ENCODE assay signal across 13 mouse cellular contexts in genomic region chr2:31135512-31135931, GRCm38 (mm10). TPM values are rescaled to one million over a fixed set of nuclear protein-coding genes. Genes with fewer than 3 reads are reported as not detected.
DNase-seq lines count a peak whose midpoint lies in the region; ATAC-seq and TF ChIP-seq lines count a peak whose summit lies in the region.
"Had no signal": no experiment of that assay in that cellular context is flagged by ENCODE, and none has a peak within 500 bp of the region (broad histone marks: within the 10 kb centered on the region; RNA-seq: fewer than 3 reads in every experiment).

No protein-coding gene starts in this region.

- no peaks in the 10 kb centered on the region for H3K27me3 ChIP-seq in heart, embryonic 11.5 days (ENCODE audit: control insufficient read depth, insufficient read depth, low read length)
- H3K27me3 ChIP-seq in midbrain, embryonic 11.5 days (ENCODE audit: control insufficient read depth, insufficient read depth, low read length) = peaks cover 4% of the 10 kb centered on the region; the same call in 1 of the 2 replicates
- 0 out of 2 replicates have a peak, but pooled peaks cover 11% of the 10 kb centered on the region for H3K27me3 ChIP-seq in midbrain, embryonic 13.5 days
- no peaks in the 10 kb centered on the region for H3K27me3 ChIP-seq in stomach, postnatal 0 days (ENCODE audit: control insufficient read depth, insufficient read depth, low read length)

- H3K4me1 ChIP-seq in heart, embryonic 11.5 days (ENCODE audit: control insufficient read depth, insufficient read depth, low read length) = peaks cover 51% of the 10 kb centered on the region
- H3K4me1 ChIP-seq in midbrain, embryonic 11.5 days (ENCODE audit: control insufficient read depth, insufficient read depth, low read length) = no peaks in the 10 kb centered on the region
- peaks cover 8% of the 10 kb centered on the region for H3K4me1 ChIP-seq in midbrain, embryonic 13.5 days (replicated peaks)
- H3K4me1 ChIP-seq in stomach, postnatal 0 days (replicated peaks; ENCODE audit: control insufficient read depth, insufficient read depth) = peaks cover 6% of the 10 kb centered on the region; the same call in 1 of the 2 replicates

- H3K4me3 ChIP-seq in heart, embryonic 11.5 days (ENCODE audit: low read depth, low read length) = no peak overlapping the region
- no peak overlapping the region for H3K4me3 ChIP-seq in midbrain, embryonic 11.5 days (ENCODE audit: low read depth, low read length)
- no peak overlapping the region for H3K4me3 ChIP-seq in midbrain, embryonic 13.5 days (replicated peaks)
- no peak overlapping the region for H3K4me3 ChIP-seq in stomach, postnatal 0 days (ENCODE audit: low read depth, low read length)
- H3K4me3 ChIP-seq: midbrain, embryonic 12.5 days; neural tube, embryonic 13.5 days had no signal

- 19% methylated on average over 13 of the region's 13 CpGs for WGBS in heart, embryonic 11.5 days (ENCODE audit: insufficient replicate concordance)
- 69% methylated on average over 13 of the region's 13 CpGs for whole genome bisulfite sequencing in midbrain, embryonic 11.5 days
- 72% methylated on average over 13 of the region's 13 CpGs for WGBS in midbrain, embryonic 13.5 days
- 57% methylated on average over 13 of the region's 13 CpGs for WGBS in stomach, postnatal 0 days

- H3K4me2 ChIP-seq in heart, embryonic 11.5 days = no peak overlapping the region
- H3K4me2 ChIP-seq in midbrain, embryonic 11.5 days = no peak overlapping the region
- no peak overlapping the region for H3K4me2 ChIP-seq in midbrain, embryonic 13.5 days (replicated peaks)
- no peak overlapping the region for H3K4me2 ChIP-seq in stomach, postnatal 0 days (replicated peaks; ENCODE audit: low read depth)
- H3K4me2 ChIP-seq: hindbrain, embryonic 14.5 days; midbrain, embryonic 12.5 days; neural tube, embryonic 13.5 days had no signal

- no peak for DNase-seq in heart, adult 9 months (ENCODE audit: low spot score in 2 of 2)
- peak; percentile 73 for DNase-seq in midbrain, embryonic 11.5 days (ENCODE audit: low spot score, missing footprints)
- DNase-seq in embryo, embryonic 10.5 days (ENCODE audit: low spot score) = peak; percentile 36
- no peak for DNase-seq in lung, postnatal 36 days
- no peak for DNase-seq in stomach, postnatal 0 days (ENCODE audit: low spot score)
- DNase-seq: adrenal gland, adult 2 months; lung, adult 18-20 months; thymus, postnatal 14 days had no signal

- peak overlapping the region; percentile 46 for H3K27ac ChIP-seq in heart, embryonic 11.5 days (ENCODE audit: low read depth, low read length)
- H3K27ac ChIP-seq in midbrain, embryonic 11.5 days (ENCODE audit: low read depth, low read length) = no peak overlapping the region
- no peak overlapping the region for H3K27ac ChIP-seq in midbrain, embryonic 13.5 days
- no peak overlapping the region for H3K27ac ChIP-seq in stomach, postnatal 0 days (replicated peaks)
- H3K27ac ChIP-seq: hindbrain, embryonic 14.5 days; midbrain, embryonic 12.5 days; neural tube, embryonic 13.5 days had no signal

- no peaks in the 10 kb centered on the region for H3K36me3 ChIP-seq in heart, embryonic 11.5 days (ENCODE audit: control insufficient read depth, insufficient read depth, low read length)
- no peaks in the 10 kb centered on the region for H3K36me3 ChIP-seq in midbrain, embryonic 11.5 days (ENCODE audit: control insufficient read depth, insufficient read depth, low read length)
- no peaks in the 10 kb centered on the region for H3K36me3 ChIP-seq in midbrain, embryonic 13.5 days
- no peaks in the 10 kb centered on the region for H3K36me3 ChIP-seq in stomach, postnatal 0 days (ENCODE audit: control insufficient read depth, insufficient read depth, low read length)
- H3K36me3 ChIP-seq: midbrain, embryonic 12.5 days; neural tube, embryonic 13.5 days had no signal

- TF ChIP-seq EP300 in stomach, postnatal 0 days (optimal IDR thresholded peaks at IDR 0.05) = no peak

- no peak for TF ChIP-seq CTCF in stomach, postnatal 0 days (IDR thresholded peaks at IDR 0.05; ENCODE audit: low read depth)

- no peak overlapping the region for H3K9ac ChIP-seq in heart, embryonic 11.5 days (ENCODE audit: low read depth, low read length)
- no peak overlapping the region for H3K9ac ChIP-seq in midbrain, embryonic 11.5 days (ENCODE audit: low read length)
- H3K9ac ChIP-seq in midbrain, embryonic 13.5 days (replicated peaks) = no peak overlapping the region
- H3K9ac ChIP-seq in stomach, postnatal 0 days (ENCODE audit: low read length) = no peak overlapping the region
- H3K9ac ChIP-seq: hindbrain, embryonic 14.5 days; midbrain, embryonic 12.5 days; neural tube, embryonic 13.5 days had no signal

- no peak for ATAC-seq in heart, embryonic 11.5 days (replicated peaks; ENCODE audit: insufficient number of reproducible peaks, low FRiP score, low TSS enrichment)
- ATAC-seq in midbrain, embryonic 11.5 days (ENCODE audit: low FRiP score) = no peak
- ATAC-seq in midbrain, embryonic 13.5 days = no peak
- no peak for ATAC-seq in stomach, postnatal 0 days (ENCODE audit: low FRiP score, low TSS enrichment)

- H3K9me3 ChIP-seq in heart, embryonic 11.5 days (replicated peaks; ENCODE audit: control insufficient read depth, low read length) = no peaks in the 10 kb centered on the region
- H3K9me3 ChIP-seq in midbrain, embryonic 11.5 days (ENCODE audit: control insufficient read depth, low read length) = no peaks in the 10 kb centered on the region
- H3K9me3 ChIP-seq in midbrain, embryonic 13.5 days = no peaks in the 10 kb centered on the region
- no peaks in the 10 kb centered on the region for H3K9me3 ChIP-seq in stomach, postnatal 0 days (ENCODE audit: control insufficient read depth, low read length)
- H3K9me3 ChIP-seq: midbrain, embryonic 12.5 days; neural tube, embryonic 13.5 days had no signal

RNA-seq across cellular contexts. Expression of gene Fnbp1, which starts 6.3 kb away (rescaled TPM):
- polyA plus RNA-seq in heart, embryonic 11.5 days (2014; fragmentation: Nextera tagmentation; extraction: Ambion mirVana) = 19.5 and 20.4 TPM in 2 replicates
- 10.8 and 11.5 TPM in 2 replicates for polyA plus RNA-seq in midbrain, embryonic 11.5 days (2014; fragmentation: Nextera tagmentation; extraction: Ambion mirVana)
- 14.9 and 16.9 TPM in 2 replicates for polyA plus RNA-seq in midbrain, embryonic 13.5 days (2015; fragmentation: Nextera tagmentation; extraction: Ambion mirVana)
- 15.7 and 16.3 TPM in 2 replicates for polyA plus RNA-seq in stomach, postnatal 0 days (2015; fragmentation: Nextera tagmentation; extraction: Ambion mirVana)

RNA-seq across cellular contexts. Expression of gene Gpr107, which starts 16.6 kb away (rescaled TPM):
- polyA plus RNA-seq in heart, embryonic 11.5 days (2014; fragmentation: Nextera tagmentation; extraction: Ambion mirVana) = 30.4 and 33.8 TPM in 2 replicates
- polyA plus RNA-seq in midbrain, embryonic 11.5 days (2014; fragmentation: Nextera tagmentation; extraction: Ambion mirVana) = 26.5 and 27.8 TPM in 2 replicates
- polyA plus RNA-seq in midbrain, embryonic 13.5 days (2015; fragmentation: Nextera tagmentation; extraction: Ambion mirVana) = 37.5 and 40.0 TPM in 2 replicates
- polyA plus RNA-seq in stomach, postnatal 0 days (2015; fragmentation: Nextera tagmentation; extraction: Ambion mirVana) = 23.7 and 25.4 TPM in 2 replicates

Comparison
In these comparisons a context has a peak if more than half of its experiments do, and no peak if none do; other contexts are left out.
1. DNase-seq: peak in midbrain, embryonic 11.5 days (single experiment) and embryo, embryonic 10.5 days (single experiment); none in heart, adult 9 months (0 of 2), lung, postnatal 36 days (single experiment) and stomach, postnatal 0 days (single experiment).